Mouse (Mus musculus) heart, embryonic 10.5 days (tissue): ENCODE measurements at regions not wholly inside any gene's neighbourhood (a gene's known extent, or its start where the extent isn't known, plus 50 kb on each side); places are given as distances from the start of the nearest gene placed in this dataset.
"Not testable (repeated sequence)": the region's sequence is repeated elsewhere in the genome, so short reads cannot be mapped to it uniquely, and the experiment has no call there.

ENCODE experiments used
- DNase-seq: peaks from one replicate; pipeline ENCODE4 v3.0.0-alpha.2; 2017; ENCODE audit warnings: low spot score
- H3K27ac ChIP-seq: fragments of 300-500 bp; sonication (generic); 2 replicates; pipeline ENCODE4 v1.5.1; 2016; ENCODE audit warnings: mild to moderate bottlenecking
- H3K27me3 ChIP-seq: fragments of 300-500 bp; sonication (generic); 2 replicates; pipeline ENCODE4 v1.6.1; 2016; ENCODE audit warnings: mild to moderate bottlenecking; ENCODE audit not compliant: poor library complexity, insufficient read depth, severe bottlenecking
- H3K36me3 ChIP-seq: fragments of 300-500 bp; sonication (generic); 2 replicates; pipeline ENCODE4 v1.6.1; 2016; ENCODE audit warnings: mild to moderate bottlenecking, moderate library complexity
- H3K4me1 ChIP-seq: fragments of 300-500 bp; sonication (generic); 2 replicates; pipeline ENCODE4 v1.6.1; 2016; ENCODE audit warnings: mild to moderate bottlenecking
- H3K4me3 ChIP-seq: fragments of 300-500 bp; sonication (generic); 2 replicates; pipeline ENCODE4 v1.5.1; 2016; ENCODE audit warnings: mild to moderate bottlenecking, moderate library complexity
- H3K9me3 ChIP-seq: fragments of 300-500 bp; sonication (generic); 2 replicates; pipeline ENCODE4 v1.6.1; 2016; ENCODE audit warnings: mild to moderate bottlenecking, moderate library complexity
- WGBS: fragments of 180-500 bp; shearing (Covaris S2); methylation state at CpG from one replicate; pipeline ENCODE4 v1.1.7; 2016; 5-methylcytosine and 5-hydroxymethylcytosine counted together

DNA sequence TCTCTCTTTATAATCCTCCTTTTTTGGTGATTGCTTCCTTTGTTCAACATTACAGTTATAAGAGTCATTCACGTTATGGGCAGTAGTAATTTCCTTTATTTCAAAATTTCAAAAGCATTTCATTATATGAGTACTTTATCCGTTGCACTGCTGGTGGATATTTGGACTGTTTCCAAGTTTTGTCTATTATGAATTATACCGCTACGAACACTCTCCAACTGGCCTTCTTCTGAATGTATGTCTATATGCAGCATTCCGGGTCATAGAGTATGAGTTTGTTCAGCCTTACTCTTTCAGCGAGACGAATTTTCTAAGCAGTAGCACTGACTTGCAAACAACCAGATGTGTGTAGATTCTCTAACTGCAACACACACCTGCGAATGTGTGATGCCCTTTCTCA lies 57.8 kb downstream of the Dusp6 start:
- Histone ChIP-seq H3K9me3 (no peaks in the 10 kb centered on the region), H3K4me3 (no peak overlapping the region), H3K36me3 (no peaks in the 10 kb centered on the region), H3K27me3 (no peaks in the 10 kb centered on the region), H3K27ac (no peak overlapping the region), H3K4me1 (no peaks in the 10 kb centered on the region)
- no peak for DNase-seq
- 89% methylated on average over 8 of the region's 8 CpGs for WGBS

DNA sequence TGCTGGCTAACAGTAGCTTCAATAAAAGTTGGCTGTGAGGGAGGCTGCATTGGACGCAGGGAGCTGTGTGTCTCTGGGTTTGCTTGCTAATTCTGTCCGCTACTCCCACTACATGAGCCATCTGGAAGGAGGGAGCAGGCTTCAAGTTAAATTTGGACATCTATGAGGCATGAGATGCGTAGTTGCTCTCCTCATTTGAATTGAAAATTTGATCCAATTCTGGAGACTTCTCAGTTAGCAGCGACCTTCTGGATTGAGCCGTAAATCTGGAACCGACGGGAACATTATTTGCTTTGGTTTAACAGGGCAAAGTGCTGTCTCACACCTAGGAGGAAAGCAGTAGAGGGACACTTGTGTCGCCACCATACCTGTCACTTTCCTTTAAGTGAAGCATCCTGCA lies 60.3 kb downstream of the Dusp6 start:
- no peak for DNase-seq
- 80% methylated on average over 8 of the region's 8 CpGs for WGBS

GRCm38 (mm10) chr10:99327501-99327900 lies 64.5 kb downstream of the Dusp6 start:
- H3K4me1 ChIP-seq, result no peaks in the 10 kb centered on the region
- WGBS, result 85% methylated on average over 2 of the region's 2 CpGs
- no peaks in the 10 kb centered on the region for H3K36me3 ChIP-seq
- no peak for DNase-seq
- H3K9me3 ChIP-seq, result no peaks in the 10 kb centered on the region
- H3K27me3 ChIP-seq, result no peaks in the 10 kb centered on the region
- H3K4me3 ChIP-seq, result no peak overlapping the region
- no peak overlapping the region for H3K27ac ChIP-seq

More for the DNA sequence above, 60.3 kb downstream of the Dusp6 start:
- Histone ChIP-seq H3K27me3 (no peaks in the 10 kb centered on the region), H3K9me3 (no peaks in the 10 kb centered on the region), H3K27ac (no peak overlapping the region), H3K4me1 (no peaks in the 10 kb centered on the region), H3K36me3 (no peaks in the 10 kb centered on the region), H3K4me3 (no peak overlapping the region)

GRCm38 (mm10) chr10:99328568-99328967 lies 65.5 kb downstream of the Dusp6 start:
- H3K27me3 ChIP-seq, result no peaks in the 10 kb centered on the region
- H3K4me3 ChIP-seq, result no peak overlapping the region
- H3K9me3 ChIP-seq, result no peaks in the 10 kb centered on the region
- no peaks in the 10 kb centered on the region for H3K36me3 ChIP-seq
- WGBS, result 87% methylated on average over 8 of the region's 8 CpGs
- DNase-seq, result no peak
- H3K4me1 ChIP-seq, result no peaks in the 10 kb centered on the region
- H3K27ac ChIP-seq, result no peak overlapping the region

DNA sequence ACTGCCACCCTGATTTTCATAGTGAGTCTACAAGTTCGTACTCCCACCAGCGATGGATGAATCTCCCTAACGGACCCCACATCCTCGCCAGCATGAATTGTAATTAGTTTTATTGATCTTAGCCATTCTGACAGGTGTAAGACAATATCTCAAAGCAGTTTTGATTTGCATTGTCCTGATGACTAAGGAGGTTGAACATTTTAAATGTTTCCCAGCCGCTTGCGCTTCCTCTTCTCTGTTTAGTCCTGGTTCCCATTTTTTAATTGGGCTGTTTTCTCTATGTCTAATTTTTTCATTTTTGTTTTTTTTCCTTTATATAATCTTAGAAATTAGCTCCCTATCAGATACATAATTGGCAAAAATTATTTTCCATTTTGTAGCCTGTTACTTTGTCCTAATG lies 66.4 kb downstream of the Dusp6 start:
- H3K9me3 ChIP-seq, result no peaks in the 10 kb centered on the region
- no peak overlapping the region for H3K27ac ChIP-seq
- H3K27me3 ChIP-seq, result no peaks in the 10 kb centered on the region
- DNase-seq, result no peak
- H3K4me3 ChIP-seq, result no peak overlapping the region
- H3K36me3 ChIP-seq, result no peaks in the 10 kb centered on the region
- no peaks in the 10 kb centered on the region for H3K4me1 ChIP-seq
- 94% methylated on average over 6 of the region's 6 CpGs for WGBS

DNA sequence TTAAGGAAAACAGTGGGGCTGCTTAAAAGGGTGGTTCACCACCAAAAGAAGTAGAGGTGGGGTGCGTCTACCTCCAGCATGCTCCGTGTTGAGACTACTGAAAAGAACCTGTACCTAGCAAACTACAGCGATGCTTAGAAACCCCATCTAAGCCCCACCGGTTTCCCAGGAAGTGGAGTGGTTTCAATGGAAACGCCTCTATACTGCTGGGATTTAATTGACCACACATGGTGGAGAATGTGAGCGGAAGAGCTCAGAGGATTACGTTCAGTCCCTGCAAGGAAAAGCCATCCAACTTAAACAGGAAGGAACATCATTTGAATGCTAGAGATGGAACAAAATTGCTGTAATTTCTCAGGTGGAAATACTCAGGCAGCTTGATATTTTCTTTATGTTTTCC lies 67.5 kb downstream of the Dusp6 start:
- Histone ChIP-seq H3K4me3 (no peak overlapping the region), H3K27me3 (no peaks in the 10 kb centered on the region), H3K27ac (no peak overlapping the region), H3K4me1 (no peaks in the 10 kb centered on the region), H3K9me3 (no peaks in the 10 kb centered on the region), H3K36me3 (no peaks in the 10 kb centered on the region)
- DNase-seq, result no peak
- WGBS, result 51% methylated on average over 7 of the region's 7 CpGs

DNA sequence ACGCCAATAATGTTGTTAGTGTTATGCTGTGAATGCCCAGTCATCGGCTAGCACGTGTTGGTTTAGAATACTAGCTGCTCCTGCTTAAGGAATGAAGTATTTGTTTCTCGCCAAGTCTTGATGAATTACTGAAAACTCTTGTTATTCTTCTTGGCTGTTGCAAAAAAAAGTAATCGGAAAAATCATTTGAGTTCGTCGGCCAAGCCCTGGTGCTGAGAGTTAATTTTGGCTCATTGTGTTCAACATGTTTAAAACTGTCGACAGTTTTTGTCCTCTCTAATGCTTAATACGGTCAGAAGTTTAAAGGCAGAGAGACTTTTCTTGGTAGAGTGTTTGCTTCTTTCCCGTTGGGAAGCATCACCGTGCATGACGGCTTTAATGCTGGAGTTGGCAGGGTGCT lies 68.8 kb downstream of the Dusp6 start:
- no peak overlapping the region for H3K27ac ChIP-seq
- H3K4me3 ChIP-seq, result no peak overlapping the region
- no peaks in the 10 kb centered on the region for H3K27me3 ChIP-seq
- WGBS, result 87% methylated on average over 12 of the region's 12 CpGs
- no peaks in the 10 kb centered on the region for H3K9me3 ChIP-seq
- H3K36me3 ChIP-seq, result no peaks in the 10 kb centered on the region
- DNase-seq, result no peak
- no peaks in the 10 kb centered on the region for H3K4me1 ChIP-seq

DNA sequence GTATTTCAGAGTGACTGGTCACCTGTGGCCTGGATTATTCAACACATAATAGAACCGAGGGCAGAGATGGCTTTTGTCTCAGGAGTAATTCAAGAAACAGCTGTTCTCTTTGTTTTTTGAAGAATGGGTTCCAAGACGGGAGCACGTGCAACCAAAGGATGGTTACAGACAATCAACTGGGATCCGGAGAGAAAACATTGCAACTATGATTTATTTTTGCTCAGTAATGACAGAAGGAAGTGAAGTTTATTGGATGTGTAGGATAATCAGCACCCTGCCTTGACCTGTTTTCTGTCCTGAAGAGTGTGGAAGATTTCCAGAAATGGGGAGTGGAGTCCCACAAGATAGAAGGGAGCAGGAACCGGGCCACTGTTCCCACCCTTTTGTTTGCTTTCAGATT lies 70.8 kb downstream of the Dusp6 start:
- Histone ChIP-seq H3K27me3 (no peaks in the 10 kb centered on the region), H3K27ac (no peak overlapping the region), H3K4me3 (no peak overlapping the region), H3K9me3 (no peaks in the 10 kb centered on the region), H3K36me3 (no peaks in the 10 kb centered on the region), H3K4me1 (no peaks in the 10 kb centered on the region)
- DNase-seq, result no peak
- 88% methylated on average over 5 of the region's 5 CpGs for WGBS

- no peaks in the 10 kb centered on the region for H3K4me1 ChIP-seq
- H3K27ac ChIP-seq, result no peak overlapping the region
Observed at GRCm38 (mm10) chr10:99336091-99336490, 73.1 kb downstream of the Dusp6 start.

DNA sequence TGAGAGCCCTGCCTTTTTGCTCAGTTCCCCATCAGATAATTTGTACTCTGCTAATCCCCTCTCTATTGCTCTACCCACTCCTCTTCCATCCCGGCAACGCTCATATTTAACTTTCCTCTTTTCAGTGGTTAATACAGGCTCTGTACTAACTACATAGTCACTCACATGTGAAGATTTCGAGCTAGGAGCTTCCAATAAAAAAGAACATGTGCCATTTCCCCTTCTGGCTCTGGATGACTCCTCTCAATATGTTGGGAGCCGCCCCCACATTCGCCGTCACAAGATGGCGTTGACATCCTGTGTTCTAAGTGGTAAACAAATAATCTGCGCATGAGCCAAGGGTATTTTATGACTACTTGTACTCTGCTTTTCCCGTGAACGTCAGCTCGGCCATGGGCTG lies 75.8 kb downstream of the Dusp6 start:
- WGBS, result 93% methylated on average over 8 of the region's 11 CpGs
- not testable (repeated sequence) for DNase-seq, H3K4me1 ChIP-seq, H3K27ac ChIP-seq, H3K27me3 ChIP-seq, H3K9me3 ChIP-seq, H3K4me3 ChIP-seq, H3K36me3 ChIP-seq

More at GRCm38 (mm10) chr10:99336091-99336490, 73.1 kb downstream of the Dusp6 start:
- no peaks in the 10 kb centered on the region for H3K9me3 ChIP-seq
- no peaks in the 10 kb centered on the region for H3K36me3 ChIP-seq
- WGBS, result 70% methylated on average over 4 of the region's 4 CpGs
- no peaks in the 10 kb centered on the region for H3K27me3 ChIP-seq
- no peak for DNase-seq
- H3K4me3 ChIP-seq, result no peak overlapping the region

DNA sequence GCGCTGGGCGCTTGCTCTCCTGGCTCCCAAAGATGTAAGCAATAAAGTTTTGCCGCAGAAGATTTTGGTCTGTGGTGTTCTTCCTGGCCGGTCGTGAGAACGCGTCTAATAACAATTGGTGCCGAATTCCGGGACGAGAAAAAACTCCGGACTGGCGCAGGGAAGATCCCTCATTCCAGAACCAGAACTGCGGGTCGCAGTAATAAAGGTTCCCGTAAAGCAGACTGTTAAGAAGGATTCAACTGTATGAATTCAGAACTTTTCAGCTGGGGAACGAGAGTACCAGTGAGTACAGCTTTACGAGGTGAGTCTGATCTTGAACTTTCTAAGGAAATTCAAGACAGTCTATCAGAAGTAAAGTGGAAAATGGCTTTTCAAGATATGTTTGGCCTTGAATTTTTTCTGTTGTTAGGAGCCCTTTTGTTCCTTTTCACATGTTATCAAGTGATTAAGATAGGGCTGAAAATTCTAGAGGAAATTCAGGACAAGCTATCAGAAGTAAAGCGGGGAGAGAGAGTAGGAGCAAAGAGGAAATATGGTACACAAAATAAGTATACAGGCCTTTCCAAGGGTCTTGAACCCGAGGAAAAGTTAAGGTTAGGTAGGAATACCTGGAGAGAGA lies 76.4 kb downstream of the Dusp6 start:
- not testable (repeated sequence) for H3K4me3 ChIP-seq, H3K4me1 ChIP-seq, DNase-seq, H3K27me3 ChIP-seq, H3K36me3 ChIP-seq, H3K27ac ChIP-seq, H3K9me3 ChIP-seq
- 95% methylated on average over 13 of the region's 19 CpGs for WGBS

DNA sequence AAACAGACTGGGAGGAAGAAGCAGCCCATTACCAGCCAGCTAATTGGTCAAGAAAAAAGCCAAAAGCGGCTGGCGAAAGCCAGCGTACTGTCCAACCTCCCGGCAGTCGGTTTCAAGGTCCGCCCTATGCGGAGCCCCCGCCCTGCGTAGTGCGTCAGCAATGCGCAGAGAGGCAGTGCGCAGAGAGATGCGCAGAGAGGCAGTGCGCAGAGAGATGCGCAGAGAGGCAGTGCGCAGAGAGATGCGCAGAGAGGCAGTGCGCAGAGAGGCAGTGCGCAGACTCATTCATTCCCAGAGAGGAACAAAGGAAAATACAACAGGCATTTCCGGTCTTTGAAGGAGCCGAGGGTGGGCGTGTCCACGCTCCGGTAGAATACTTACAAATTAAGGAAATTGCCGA lies 77.0 kb downstream of the Dusp6 start:
- not testable (repeated sequence) for H3K27me3 ChIP-seq, H3K27ac ChIP-seq, H3K9me3 ChIP-seq, H3K36me3 ChIP-seq, H3K4me3 ChIP-seq, H3K4me1 ChIP-seq, DNase-seq
- WGBS, result 93% methylated on average over 6 of the region's 25 CpGs

- 62% methylated on average over 3 of the region's 3 CpGs for WGBS
- H3K9me3 ChIP-seq, result no peaks in the 10 kb centered on the region
- H3K4me1 ChIP-seq, result no peaks in the 10 kb centered on the region
- H3K36me3 ChIP-seq, result no peaks in the 10 kb centered on the region
- H3K27ac ChIP-seq, result no peak overlapping the region
- no peak for DNase-seq
- no peak overlapping the region for H3K4me3 ChIP-seq
- no peaks in the 10 kb centered on the region for H3K27me3 ChIP-seq
Observed at GRCm38 (mm10) chr10:99349125-99349716, 86.2 kb downstream of the Dusp6 start.
